Mouse (Mus musculus) olfactory bulb, adult 2 months (tissue): ENCODE results near the gene Dennd1a.

Source experiments
- CTCF ChIP-seq: fragments of 200-500 bp; IDR thresholded peaks from 2 replicates; pipeline ENCODE4 v1.5.1; 2012; ENCODE audit warnings: low read depth, mild to moderate bottlenecking, low read length, moderate library complexity; ENCODE audit not compliant: insufficient read depth
- POLR2A ChIP-seq: fragments of 200-500 bp; IDR thresholded peaks from 2 replicates; pipeline ENCODE4 v1.6.1; 2012; ENCODE audit warnings: mild to moderate bottlenecking, low read depth, low read length, moderate library complexity; ENCODE audit not compliant: insufficient read depth

- TF ChIP-seq POLR2A (no peak), CTCF (no peak)
These were observed 304.5 kb downstream of the Dennd1a start for GRCm38 (mm10) chr2:37982714-37983113.
